Mouse (Mus musculus) ES-E14 (cell line): ENCODE data around the gene Slc1a2. TPM values are rescaled to one million over a fixed set of nuclear protein-coding genes. Genes with fewer than 3 reads are reported as not detected.

Source experiments
- DNase-seq: peaks from one replicate; pipeline ENCODE4 v3.0.0-alpha.2; 2013; ENCODE audit warnings: low read depth, low spot score
- H3K27ac ChIP-seq: 2 replicates; pipeline ENCODE4 v1.5.1; 2012; ENCODE audit warnings: low read depth, mild to moderate bottlenecking, low read length, moderate library complexity, mixed read lengths; ENCODE audit not compliant: poor library complexity, insufficient read depth, severe bottlenecking
- H3K36me3 ChIP-seq: 2 replicates; pipeline ENCODE4 v1.6.1; 2012; ENCODE audit warnings: mild to moderate bottlenecking, low read length, moderate library complexity, mixed read lengths; ENCODE audit not compliant: control insufficient read depth, poor library complexity, insufficient read depth, severe bottlenecking
- H3K4me1 ChIP-seq, 2 experiments: fragments of 150-350 bp in 1 of 2; sonication (generic) in 1 of 2; 2 replicates each; pipeline ENCODE4 v1.6.1; 2012; ENCODE audit warnings: low read length in 2 of 2, mild to moderate bottlenecking in 1 of 2, mixed read lengths in 1 of 2; ENCODE audit not compliant: control insufficient read depth in 2 of 2, insufficient read depth in 2 of 2, poor library complexity in 1 of 2
- H3K4me3 ChIP-seq, 2 experiments: fragments of 150-350 bp in 1 of 2; sonication (generic) in 1 of 2; 2 replicates each; pipeline ENCODE4 v1.5.1; 2012; ENCODE audit warnings: low read length in 2 of 2, low read depth in 1 of 2, mild to moderate bottlenecking in 1 of 2, mixed read lengths in 1 of 2; ENCODE audit not compliant: insufficient read depth in 1 of 2, poor library complexity in 1 of 2, severe bottlenecking in 1 of 2
- H3K9ac ChIP-seq: 2 replicates; pipeline ENCODE4 v1.6.1; 2012; ENCODE audit warnings: low read depth, mild to moderate bottlenecking, low read length, mixed read lengths; ENCODE audit not compliant: poor library complexity, insufficient read depth, severe bottlenecking
- H3K9me3 ChIP-seq: fragments of 150-350 bp; sonication (generic); 2 replicates; pipeline ENCODE4 v1.6.1; 2012; ENCODE audit warnings: low read depth, mild to moderate bottlenecking, low read length; ENCODE audit not compliant: control insufficient read depth, insufficient read depth
- CHD2 ChIP-seq: IDR thresholded peaks from 2 replicates; pipeline ENCODE4 v1.6.1; 2014; ENCODE audit warnings: mild to moderate bottlenecking, low read depth, low read length, inconsistent platforms
- HCFC1 ChIP-seq: IDR thresholded peaks from 2 replicates; pipeline ENCODE4 v1.6.1; 2012; ENCODE audit warnings: low read length, inconsistent platforms, borderline replicate concordance; ENCODE audit not compliant: insufficient read depth
- MAFK ChIP-seq: IDR thresholded peaks from 2 replicates; pipeline ENCODE4 v1.6.1; 2014; ENCODE audit warnings: mild to moderate bottlenecking, low read depth, low read length, inconsistent platforms; ENCODE audit not compliant: insufficient read depth
- ZC3H11A ChIP-seq: IDR thresholded peaks from 2 replicates; pipeline ENCODE4 v1.6.1; 2012; ENCODE audit warnings: low read depth, mild to moderate bottlenecking, inconsistent platforms, low read length, borderline replicate concordance
- ZNF384 ChIP-seq: IDR thresholded peaks from 2 replicates; pipeline ENCODE4 v1.6.1; 2012; ENCODE audit warnings: low read depth, low read length, inconsistent platforms
- in situ Hi-C, 2 experiments: fragments of 600-800 bp; cut with MboI; formaldehyde crosslinking; loops; one replicate each; pipeline ENCODE4 v1.15.1; 2025; ENCODE audit warnings: low sequenced_read_pairs in 2 of 2, inconsistent platforms in 1 of 2; ENCODE audit not compliant: unreplicated experiment in 2 of 2
- total RNA-seq: library from RNA; depleted of rRNA; stranded (reverse); fragments of 300-350 nt; gene quantifications from 2 replicates; pipeline ENCODE4 v1.2.3, GENCODE M21; 2012

Slc1a2 gene
- total RNA-seq, 1 experiment: 0.40 TPM

- DNase-seq: no peak
- no peaks in the 10 kb centered on the region for H3K36me3 ChIP-seq
- no peaks in the 10 kb centered on the region for H3K9me3 ChIP-seq
- in situ Hi-C loops: no loop called here
- TF ChIP-seq MAFK (no peak), CHD2 (no peak), ZC3H11A (no peak), HCFC1 (no peak), ZNF384 (no peak)
- no peaks in the 10 kb centered on the region for H3K4me1 ChIP-seq
- H3K9ac ChIP-seq: no peak overlapping the region
- no peak overlapping the region for H3K27ac ChIP-seq
- no peak overlapping the region for H3K4me3 ChIP-seq
These were observed 8.1 kb upstream of the Slc1a2 start for GRCm38 (mm10) chr2:102650322-102650721.

- in situ Hi-C loops: no loop called here
- no peak overlapping the region for H3K27ac ChIP-seq
- no peak for TF ChIP-seq ZNF384
- TF ChIP-seq ZC3H11A: no peak
- TF ChIP-seq MAFK: no peak
- TF ChIP-seq HCFC1: no peak
- TF ChIP-seq CHD2: no peak
These were observed 2.3 kb upstream of the Slc1a2 start for GRCm38 (mm10) chr2:102655966-102656725.

GRCm38 (mm10) chr2:102657726-102658125 lies 733 bp upstream of the Slc1a2 start:
- Histone ChIP-seq H3K9me3 (no peaks in the 10 kb centered on the region), H3K4me3 (no peak overlapping the region), H3K9ac (no peak overlapping the region), H3K4me1 (no peaks in the 10 kb centered on the region), H3K27ac (no peak overlapping the region), H3K36me3 (no peaks in the 10 kb centered on the region)
- no peak for DNase-seq
- in situ Hi-C loops: no loop called here
- TF ChIP-seq MAFK (no peak), ZC3H11A (no peak), HCFC1 (no peak), ZNF384 (no peak), CHD2 (no peak)

More at GRCm38 (mm10) chr2:102655966-102656725, 2.3 kb upstream of the Slc1a2 start:
- Histone ChIP-seq H3K9ac (no peak overlapping the region), H3K9me3 (no peaks in the 10 kb centered on the region), H3K36me3 (no peaks in the 10 kb centered on the region), H3K4me1 (no peaks in the 10 kb centered on the region), H3K4me3 (no peak overlapping the region)
- DNase-seq: no peak

GRCm38 (mm10) chr2:102658661-102659520 lies 432 bp downstream of the Slc1a2 start:
- TF ChIP-seq HCFC1: no peak
- TF ChIP-seq ZC3H11A: no peak
- TF ChIP-seq ZNF384: no peak
- TF ChIP-seq MAFK: no peak
- no peak for TF ChIP-seq CHD2
- Histone ChIP-seq H3K4me3 (peak overlapping the region; percentile 78 to 82), H3K4me1 (no peaks in the 10 kb centered on the region; a peak in 1 of 4 replicates), H3K27ac (no peak overlapping the region), H3K9ac (peak overlapping the region; percentile 55), H3K36me3 (no peaks in the 10 kb centered on the region), H3K9me3 (no peaks in the 10 kb centered on the region)
- no peak for DNase-seq
- in situ Hi-C loops: no loop called here
